Mouse (Mus musculus) hindbrain, embryonic 12.5 days (tissue): ENCODE results near the gene Mybphl. TPM values are rescaled to one million over a fixed set of nuclear protein-coding genes. Genes with fewer than 3 reads are reported as not detected.

Experiments
- ATAC-seq: fragments of 200-750 bp; cut with Nextera tagmentation; 2 replicates; pipeline ENCODE4 v1.8.0; 2017; ENCODE audit warnings: moderate TSS enrichment; ENCODE audit not compliant: low FRiP score
- H3K27ac ChIP-seq: fragments of 300-500 bp; sonication (generic); 2 replicates; pipeline ENCODE4 v1.5.1; 2016; ENCODE audit warnings: mild to moderate bottlenecking
- H3K27me3 ChIP-seq: fragments of 300-500 bp; sonication (generic); 2 replicates; pipeline ENCODE4 v1.6.1; 2016; ENCODE audit warnings: mild to moderate bottlenecking
- H3K36me3 ChIP-seq: fragments of 300-500 bp; sonication (generic); 2 replicates; pipeline ENCODE4 v1.6.1; 2016; ENCODE audit warnings: mild to moderate bottlenecking
- H3K4me1 ChIP-seq: fragments of 300-500 bp; sonication (generic); 2 replicates; pipeline ENCODE4 v1.6.1; 2016
- H3K4me2 ChIP-seq: fragments of 300-500 bp; sonication (generic); replicated peaks from 2 replicates; pipeline ENCODE4 v1.6.1; 2016; ENCODE audit warnings: mild to moderate bottlenecking
- H3K4me3 ChIP-seq: fragments of 300-500 bp; sonication (generic); 2 replicates; pipeline ENCODE4 v1.5.1; 2016; ENCODE audit warnings: mild to moderate bottlenecking
- H3K9ac ChIP-seq: fragments of 300-500 bp; sonication (generic); 2 replicates; pipeline ENCODE4 v1.6.1; 2016; ENCODE audit warnings: mild to moderate bottlenecking, moderate library complexity
- H3K9me3 ChIP-seq: fragments of 300-500 bp; sonication (generic); replicated peaks from 2 replicates; pipeline ENCODE4 v1.6.1; 2016; ENCODE audit warnings: mild to moderate bottlenecking
- WGBS: fragments of 180-500 bp; shearing (Covaris S2); methylation state at CpG from one replicate; pipeline ENCODE4 v1.1.7; 2016; 5-methylcytosine and 5-hydroxymethylcytosine counted together
- polyA plus RNA-seq: library from polyadenylated mRNA; unstranded; fragments of >200 nt; fragmentation: Nextera tagmentation; extraction: Ambion mirVana; gene quantifications from 2 replicates; pipeline ENCODE4 v1.2.1, GENCODE M21; 2016

Gene Mybphl
- polyA plus RNA-seq, 1 experiment from 2014 or later, result not detected

DNA sequence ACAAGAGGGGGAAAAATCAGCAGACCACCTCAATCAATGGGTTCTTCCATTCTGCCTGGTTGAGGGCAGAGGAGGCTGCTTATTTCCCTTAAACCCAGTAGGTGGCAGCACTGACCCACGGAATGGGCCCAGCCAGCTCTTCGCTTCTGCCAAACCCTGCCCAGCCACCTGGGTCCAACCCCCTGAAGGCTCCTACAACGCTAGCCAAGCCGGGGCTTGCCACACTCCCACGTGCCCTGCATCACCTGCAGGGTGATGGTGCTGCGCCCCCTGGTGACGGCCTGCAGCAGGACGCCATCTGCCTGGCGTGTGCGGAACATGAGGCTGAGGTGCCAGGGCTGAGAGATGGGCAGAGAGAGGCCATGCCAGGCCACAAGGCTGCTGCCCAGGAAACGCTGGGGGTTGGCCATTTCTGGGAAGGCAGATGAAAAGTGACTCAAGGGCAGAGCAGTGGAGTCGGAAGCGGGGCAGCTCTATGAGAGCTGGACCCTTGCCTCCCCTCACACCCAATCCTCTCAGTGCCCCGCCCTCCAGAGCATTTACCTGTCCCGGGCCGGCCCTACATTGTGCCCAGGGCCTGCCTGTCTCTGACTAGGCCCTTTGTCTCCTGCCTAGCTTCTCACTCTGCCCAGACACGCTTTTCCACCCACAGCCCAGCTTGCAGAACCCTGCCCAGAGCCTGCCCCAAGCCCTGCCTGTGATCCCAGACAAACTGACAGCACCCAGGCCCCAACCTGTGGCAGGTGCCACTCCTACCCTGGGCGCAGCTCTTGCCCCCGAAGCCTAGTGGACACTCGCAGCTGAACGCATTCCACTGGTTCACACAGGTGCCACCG is 37.2 kb downstream of the Mybphl start:
- Histone ChIP-seq H3K4me1 (peaks cover 44% of the 10 kb centered on the region), H3K9me3 (no peaks in the 10 kb centered on the region), H3K4me3 (0 out of 2 replicates have a peak overlapping the region, but pooled peaks have one; percentile 6), H3K9ac (peak overlapping the region; percentile 27; the same call in 1 of the 2 replicates), H3K27ac (peak overlapping the region; percentile 62), H3K4me2 (peak overlapping the region; percentile 36), H3K36me3 (peaks cover 93% of the 10 kb centered on the region), H3K27me3 (no peaks in the 10 kb centered on the region)
- WGBS, result 37% methylated on average over 22 of the region's 22 CpGs
- ATAC-seq, result peak; percentile 77

DNA sequence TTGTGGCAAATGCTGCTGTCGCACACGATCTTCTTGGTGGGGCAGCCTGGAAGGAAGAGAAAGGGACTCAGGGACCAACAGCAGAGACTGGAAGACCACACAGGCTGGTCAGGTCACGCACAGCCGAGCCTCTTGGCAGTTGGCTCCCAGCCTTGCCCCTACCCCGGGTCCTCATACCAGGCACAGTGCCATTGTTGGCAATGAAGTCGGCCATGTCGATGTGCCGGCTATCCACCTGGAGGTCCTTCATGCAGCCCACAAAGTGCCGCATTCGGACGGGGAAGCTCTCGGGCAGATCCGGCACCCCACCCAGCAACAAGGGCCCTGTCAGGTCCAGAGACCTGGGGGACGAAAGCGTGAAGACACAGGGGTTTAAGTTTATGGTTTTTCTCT is 37.8 kb downstream of the Mybphl start:
- WGBS, result 83% methylated on average over 15 of the region's 15 CpGs
- peaks cover 93% of the 10 kb centered on the region for H3K36me3 ChIP-seq
- peak overlapping the region; percentile 62 for H3K27ac ChIP-seq
- ATAC-seq, result no peak
- no peaks in the 10 kb centered on the region for H3K27me3 ChIP-seq
- no peak overlapping the region for H3K4me3 ChIP-seq
- peaks cover 49% of the 10 kb centered on the region for H3K4me1 ChIP-seq
- H3K4me2 ChIP-seq, result no peak overlapping the region
- peak overlapping the region; percentile 27; the same call in 1 of the 2 replicates for H3K9ac ChIP-seq
- no peaks in the 10 kb centered on the region for H3K9me3 ChIP-seq

DNA sequence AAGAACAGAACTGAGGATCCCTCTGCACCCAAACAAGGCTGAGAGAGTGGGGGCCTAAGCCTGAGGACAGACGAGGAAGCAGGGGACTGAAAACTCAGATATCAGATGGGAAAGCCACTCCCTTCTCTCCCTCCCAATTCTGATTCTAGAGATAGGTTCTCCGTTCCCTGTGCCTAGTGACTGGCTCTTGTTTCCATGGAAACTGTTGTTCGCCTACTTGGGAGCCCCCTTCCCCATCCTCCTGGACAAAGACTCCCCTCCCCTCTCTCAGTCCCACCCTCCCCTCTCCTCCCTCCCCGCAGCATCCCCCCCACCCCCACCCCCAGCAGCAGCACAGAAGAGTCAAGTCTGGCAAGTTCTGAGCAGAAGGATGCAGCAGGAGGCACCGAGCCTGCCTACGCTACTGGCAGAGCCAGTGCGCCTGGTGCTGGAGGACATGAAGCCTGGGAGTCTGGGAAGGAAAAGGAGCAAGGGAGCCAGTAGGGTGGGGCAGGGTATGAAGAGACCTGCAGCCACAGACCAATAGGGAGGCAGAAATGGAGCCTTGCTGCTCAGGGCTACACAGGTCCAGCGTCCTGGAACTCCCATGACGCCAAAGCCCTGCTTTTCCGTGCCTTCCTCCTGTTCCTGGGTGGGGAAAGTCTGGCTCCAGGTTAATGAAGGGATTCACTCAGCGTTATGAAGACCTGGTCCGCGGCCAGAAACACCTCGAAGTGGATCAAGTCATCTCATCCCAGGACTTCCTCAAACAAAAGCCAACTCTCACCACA is 41.0 kb downstream of the Mybphl start:
- Histone ChIP-seq H3K4me2 (peak overlapping the region; percentile 27), H3K4me3 (no peak overlapping the region), H3K4me1 (peaks cover 77% of the 10 kb centered on the region), H3K9me3 (no peaks in the 10 kb centered on the region), H3K27me3 (no peaks in the 10 kb centered on the region), H3K27ac (peak overlapping the region; percentile 87), H3K9ac (peak overlapping the region; percentile 51), H3K36me3 (peaks cover 81% of the 10 kb centered on the region)
- peak; percentile 36 for ATAC-seq
- 24% methylated on average over 14 of the region's 14 CpGs for WGBS

DNA sequence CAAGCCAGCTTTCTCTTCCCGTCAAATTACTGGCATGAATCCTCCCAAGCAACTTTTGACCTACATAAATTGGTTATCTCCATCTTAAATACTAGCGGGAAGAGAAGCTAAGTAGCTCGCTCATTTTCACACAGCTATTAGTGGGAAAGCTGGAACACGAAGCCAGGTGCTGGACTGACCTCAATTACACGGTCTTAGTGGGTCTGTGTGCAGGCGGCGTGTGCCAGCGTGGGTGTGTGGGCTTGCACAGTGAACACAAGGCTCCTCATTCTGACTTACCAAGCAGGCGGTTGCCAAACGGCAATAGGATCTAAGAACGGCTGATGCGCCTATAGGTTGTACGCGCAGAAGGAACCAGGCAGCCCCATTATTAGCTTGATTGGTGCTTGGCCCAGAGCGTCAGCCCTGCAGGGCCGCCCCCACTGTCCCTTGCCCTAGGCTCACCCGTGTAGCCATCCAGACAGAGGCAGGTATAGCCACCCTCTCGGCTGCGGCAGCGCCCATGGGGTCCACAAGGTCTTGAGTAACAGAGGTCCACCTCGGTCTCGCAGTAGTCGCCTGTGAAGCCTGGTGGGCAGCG is 41.7 kb downstream of the Mybphl start:
- Histone ChIP-seq H3K27me3 (no peaks in the 10 kb centered on the region), H3K4me3 (no peak overlapping the region), H3K4me2 (peak overlapping the region; percentile 27; the same call in 1 of the 2 replicates), H3K9me3 (no peaks in the 10 kb centered on the region), H3K4me1 (peaks cover 84% of the 10 kb centered on the region), H3K36me3 (peaks cover 75% of the 10 kb centered on the region), H3K9ac (peak overlapping the region; percentile 51), H3K27ac (peak overlapping the region; percentile 87)
- 76% methylated on average over 24 of the region's 24 CpGs for WGBS
- no peak for ATAC-seq

DNA sequence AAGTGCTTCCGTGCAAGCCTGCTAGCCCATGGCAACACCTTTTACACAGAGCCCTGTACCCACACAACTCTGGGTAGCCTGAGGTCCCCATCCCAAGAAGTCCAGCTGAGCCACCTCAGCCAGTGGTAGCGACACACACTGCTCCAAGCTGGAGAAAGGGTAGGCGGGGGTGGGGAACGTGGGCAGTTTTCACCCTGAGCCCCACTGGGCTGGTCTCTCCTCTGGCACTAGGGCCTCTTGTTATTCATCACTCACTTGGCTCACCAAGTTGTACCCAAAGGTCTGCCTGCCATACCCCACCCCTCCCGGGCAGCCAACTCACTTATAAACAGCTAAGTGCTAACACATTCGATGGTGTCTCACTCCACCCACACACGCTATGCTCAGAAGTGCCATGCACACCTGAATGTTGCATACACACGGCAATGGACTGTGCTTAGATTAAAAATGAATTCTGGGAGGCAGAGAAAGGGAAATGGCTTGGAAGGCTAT is 43.9 kb downstream of the Mybphl start:
- Histone ChIP-seq H3K4me1 (peaks cover 90% of the 10 kb centered on the region), H3K27me3 (no peaks in the 10 kb centered on the region), H3K4me3 (no peak overlapping the region), H3K36me3 (peaks cover 73% of the 10 kb centered on the region), H3K4me2 (peak overlapping the region; percentile 70), H3K9ac (0 out of 2 replicates have a peak overlapping the region, but pooled peaks have one; percentile 41), H3K27ac (peak overlapping the region; percentile 48; the same call in 1 of the 2 replicates), H3K9me3 (peaks cover 5% of the 10 kb centered on the region; the same call in 1 of the 2 replicates)
- ATAC-seq, result no peak
- 84% methylated on average over 8 of the region's 8 CpGs for WGBS

DNA sequence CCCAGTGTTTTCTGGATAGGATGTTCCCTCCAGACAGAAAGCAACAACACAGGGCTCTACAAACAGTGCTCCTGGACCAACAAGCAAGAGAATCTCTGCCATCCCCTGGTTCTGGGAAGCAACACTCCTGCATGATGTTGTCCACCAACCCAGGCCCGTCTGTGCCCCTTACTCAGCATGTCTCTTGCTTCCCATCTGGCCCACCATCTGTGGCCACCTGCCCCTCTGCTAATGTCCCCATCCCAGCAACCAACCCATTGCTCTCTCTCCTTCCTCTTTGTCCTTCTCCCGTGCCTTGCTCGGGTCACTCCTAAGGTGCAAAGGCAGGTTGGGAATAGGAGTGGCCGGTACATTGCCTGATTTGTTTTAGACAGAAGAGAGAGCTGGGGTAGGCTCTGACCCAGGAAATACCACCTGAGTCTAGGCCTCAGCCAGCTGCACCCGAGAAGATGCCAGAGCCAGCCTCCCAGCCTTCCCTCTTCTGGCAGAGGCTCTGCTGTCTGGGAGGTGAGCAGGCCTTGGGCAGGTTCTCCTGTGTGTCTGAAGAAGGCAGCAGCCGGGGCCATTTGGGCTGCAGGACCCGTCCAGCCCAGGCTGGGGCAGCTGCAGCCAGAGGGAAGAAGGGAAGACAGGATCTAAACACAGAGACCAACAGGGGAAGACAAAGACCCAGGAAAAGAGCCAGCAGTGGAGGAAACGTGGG is 45.1 kb downstream of the Mybphl start:
- peak overlapping the region; percentile 38 for H3K4me3 ChIP-seq
- H3K27ac ChIP-seq, result peak overlapping the region; percentile 99
- no peaks in the 10 kb centered on the region for H3K27me3 ChIP-seq
- peaks cover 92% of the 10 kb centered on the region for H3K4me1 ChIP-seq
- peak overlapping the region; percentile 70 for H3K4me2 ChIP-seq
- ATAC-seq, result peak; percentile 0; the same call in 1 of the 2 replicates
- WGBS, result 24% methylated on average over 8 of the region's 8 CpGs
- peaks cover 5% of the 10 kb centered on the region; the same call in 1 of the 2 replicates for H3K9me3 ChIP-seq
- H3K36me3 ChIP-seq, result peaks cover 73% of the 10 kb centered on the region
- peak overlapping the region; percentile 77 for H3K9ac ChIP-seq

DNA sequence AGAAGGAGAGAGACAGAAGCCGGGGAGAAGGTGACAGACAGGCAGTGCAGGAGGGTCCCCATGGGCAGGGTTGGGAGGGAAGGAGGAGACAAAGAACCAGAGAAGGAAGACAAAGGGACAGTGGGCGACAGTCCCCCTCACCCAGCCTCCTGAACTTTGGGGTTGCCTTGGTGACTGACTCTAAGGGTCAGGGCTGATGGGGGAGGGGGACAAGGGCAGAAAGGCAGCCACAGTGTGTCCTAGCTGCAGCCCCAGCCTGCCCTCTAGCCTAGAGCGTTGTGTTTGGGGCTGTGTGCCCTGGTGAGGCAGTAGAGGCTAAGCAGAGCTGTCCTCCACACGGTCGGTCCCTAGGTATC is 45.6 kb downstream of the Mybphl start:
- ATAC-seq, result peak; percentile 47
- Histone ChIP-seq H3K27me3 (no peaks in the 10 kb centered on the region), H3K9me3 (peaks cover 5% of the 10 kb centered on the region; the same call in 1 of the 2 replicates), H3K4me2 (peak overlapping the region; percentile 70), H3K27ac (peak overlapping the region; percentile 99), H3K36me3 (peaks cover 70% of the 10 kb centered on the region), H3K4me1 (peaks cover 92% of the 10 kb centered on the region), H3K4me3 (peak overlapping the region; percentile 38), H3K9ac (peak overlapping the region; percentile 77)
- 12% methylated on average over 5 of the region's 5 CpGs for WGBS

DNA sequence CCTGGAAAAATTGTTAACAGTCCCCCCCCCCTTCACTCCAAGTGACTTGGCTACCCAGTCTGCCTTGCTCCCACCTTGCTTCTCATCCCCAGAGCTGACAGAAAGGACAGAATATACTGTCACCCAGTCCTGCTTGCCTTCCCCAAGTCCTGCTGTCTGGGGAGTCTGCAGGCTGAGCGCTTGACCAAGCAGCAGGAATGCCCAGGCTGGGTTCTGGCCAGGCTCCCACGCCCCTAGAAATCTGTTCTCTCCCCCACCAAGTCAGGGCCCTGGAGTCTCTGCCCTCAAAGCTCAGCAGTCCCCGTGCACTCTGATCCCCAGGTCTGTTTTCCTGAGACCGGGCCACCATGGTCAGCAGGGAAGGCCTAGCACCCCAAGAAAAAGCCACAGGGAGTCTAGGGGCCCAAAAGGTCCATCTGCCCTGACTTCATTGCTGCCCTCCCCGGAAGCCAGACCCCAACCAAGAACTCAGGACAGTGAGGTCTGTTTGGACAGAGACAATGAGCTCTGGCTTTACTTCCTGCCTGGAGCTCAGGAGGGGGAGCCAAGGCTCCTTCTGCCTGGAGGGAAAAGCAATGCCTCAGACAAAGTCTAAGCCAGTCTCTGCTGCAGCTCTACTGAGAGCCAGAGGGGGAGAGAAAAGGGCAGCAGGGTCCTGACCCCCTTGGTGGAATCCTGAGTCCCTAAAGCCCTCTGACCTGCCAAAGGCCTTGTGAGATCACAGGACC is 46.5 kb downstream of the Mybphl start:
- Histone ChIP-seq H3K9me3 (peaks cover 5% of the 10 kb centered on the region; the same call in 1 of the 2 replicates), H3K4me2 (peak overlapping the region; percentile 70), H3K27ac (peak overlapping the region; percentile 99), H3K36me3 (peaks cover 63% of the 10 kb centered on the region), H3K4me1 (peaks cover 84% of the 10 kb centered on the region), H3K9ac (peak overlapping the region; percentile 77), H3K4me3 (peak overlapping the region; percentile 38), H3K27me3 (no peaks in the 10 kb centered on the region)
- 14% methylated on average over 5 of the region's 5 CpGs for WGBS
- ATAC-seq, result peak; percentile 17

DNA sequence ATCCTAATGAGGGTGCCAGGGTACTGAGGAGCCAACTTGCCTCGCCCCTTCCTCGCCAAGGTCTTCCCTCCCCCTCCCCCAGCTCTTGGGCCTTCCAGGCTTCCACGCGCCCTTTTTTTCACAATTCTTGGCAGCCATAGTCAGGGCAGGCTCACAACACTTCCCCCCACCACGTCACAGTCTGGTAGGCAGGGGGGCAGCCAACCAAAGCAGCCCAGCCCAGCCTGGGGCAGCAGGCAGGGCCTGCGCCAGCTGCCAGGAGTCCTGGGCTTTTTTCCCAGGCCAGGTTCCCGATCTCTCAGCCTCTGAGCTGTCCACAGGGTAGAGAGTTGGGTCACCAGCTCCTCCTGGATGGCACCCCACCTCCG is 47.0 kb downstream of the Mybphl start:
- Histone ChIP-seq H3K9me3 (peaks cover 5% of the 10 kb centered on the region; the same call in 1 of the 2 replicates), H3K9ac (peak overlapping the region; percentile 77), H3K4me1 (peaks cover 78% of the 10 kb centered on the region), H3K4me3 (peak overlapping the region; percentile 38), H3K27me3 (peaks cover 4% of the 10 kb centered on the region), H3K36me3 (peaks cover 58% of the 10 kb centered on the region), H3K27ac (peak overlapping the region; percentile 99), H3K4me2 (peak overlapping the region; percentile 70)
- ATAC-seq, result peak; percentile 65
- 19% methylated on average over 8 of the region's 8 CpGs for WGBS

DNA sequence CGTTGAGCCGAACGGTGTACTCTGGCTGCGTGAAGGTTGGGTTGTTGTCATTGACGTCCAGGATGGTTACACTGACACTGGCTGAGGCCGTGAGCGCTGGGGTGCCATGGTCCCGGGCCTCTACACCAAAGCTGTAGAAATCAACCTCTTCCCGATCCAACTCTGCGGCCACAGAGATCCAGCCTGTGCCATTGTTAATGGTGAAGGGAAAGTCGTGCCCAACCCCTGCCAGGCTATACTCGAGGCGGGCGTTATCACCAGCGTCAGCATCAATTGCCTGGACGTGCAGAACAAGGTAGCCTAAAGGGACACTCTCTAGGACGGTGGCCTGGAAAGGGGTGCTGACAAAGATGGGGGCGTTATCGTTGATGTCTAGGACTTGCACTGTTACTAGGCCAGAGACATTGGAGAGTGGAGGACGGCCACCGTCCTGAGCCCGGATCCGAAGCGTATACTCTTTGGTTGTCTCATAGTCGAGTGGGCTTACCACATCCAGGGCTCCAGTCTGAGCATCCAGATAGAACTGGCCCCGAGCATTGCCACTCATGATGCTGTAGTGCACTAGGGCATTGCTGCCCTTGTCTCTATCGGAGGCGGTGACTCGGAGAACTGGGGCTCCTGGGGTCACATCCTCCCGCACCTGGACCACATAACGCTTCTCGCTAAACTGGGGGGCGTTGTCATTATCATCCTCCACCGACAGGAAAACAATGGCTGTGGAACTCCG is 49.1 kb downstream of the Mybphl start:
- H3K4me3 ChIP-seq, result peak overlapping the region; percentile 87
- H3K4me1 ChIP-seq, result peaks cover 62% of the 10 kb centered on the region
- peaks cover 9% of the 10 kb centered on the region for H3K27me3 ChIP-seq
- no peak for ATAC-seq
- H3K27ac ChIP-seq, result no peak overlapping the region
- 96% methylated on average over 35 of the region's 35 CpGs for WGBS
- H3K4me2 ChIP-seq, result peak overlapping the region; percentile 85
- H3K9ac ChIP-seq, result peak overlapping the region; percentile 24; the same call in 1 of the 2 replicates
- peaks cover 5% of the 10 kb centered on the region; the same call in 1 of the 2 replicates for H3K9me3 ChIP-seq
- peaks cover 43% of the 10 kb centered on the region for H3K36me3 ChIP-seq
